Mouse (Mus musculus): ENCODE results near the gene Sox11. TPM values are rescaled to one million over a fixed set of nuclear protein-coding genes. Genes with fewer than 3 reads are reported as not detected.

The Sox11 gene
- total RNA-seq, 2 experiments from 2014 or later, result 0.28 to 0.35 TPM

GRCm38 (mm10) chr12:27336336-27336735 is 6.0 kb downstream of the Sox11 start:
- DNase-seq, result no peak

- DNase-seq, result no peak
Measured at GRCm38 (mm10) chr12:27335356-27336055, 6.9 kb downstream of the Sox11 start.

- DNase-seq, result no peak
Measured at GRCm38 (mm10) chr12:27333590-27333989, 8.8 kb downstream of the Sox11 start.

GRCm38 (mm10) chr12:27323423-27323822 is 19.0 kb downstream of the Sox11 start:
- DNase-seq, result no peak

GRCm38 (mm10) chr12:27320705-27321104 is 21.7 kb downstream of the Sox11 start:
- DNase-seq, result no peak

DNA sequence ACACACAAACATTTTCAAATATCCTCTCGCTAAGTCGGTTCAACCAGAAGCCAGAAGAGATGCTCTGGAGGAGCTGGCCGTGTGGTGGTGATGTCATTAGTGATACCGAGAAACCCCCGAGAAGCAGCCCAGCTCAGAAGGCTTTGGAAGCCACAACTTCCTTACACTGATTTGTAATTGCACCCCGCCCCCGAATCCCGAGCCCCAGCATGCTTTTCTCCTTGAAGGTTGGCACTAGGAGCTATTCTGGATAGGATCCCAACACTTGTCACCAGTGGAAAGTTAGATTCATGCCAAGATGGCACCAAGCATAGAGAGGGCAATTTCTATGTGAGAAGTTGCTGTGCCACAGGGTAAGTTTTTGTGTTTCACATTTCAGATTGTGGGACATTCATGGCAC is 29.4 kb downstream of the Sox11 start:
- DNase-seq, result no peak

- no peak for DNase-seq
Measured at GRCm38 (mm10) chr12:27311854-27312466, 30.4 kb downstream of the Sox11 start.

DNA sequence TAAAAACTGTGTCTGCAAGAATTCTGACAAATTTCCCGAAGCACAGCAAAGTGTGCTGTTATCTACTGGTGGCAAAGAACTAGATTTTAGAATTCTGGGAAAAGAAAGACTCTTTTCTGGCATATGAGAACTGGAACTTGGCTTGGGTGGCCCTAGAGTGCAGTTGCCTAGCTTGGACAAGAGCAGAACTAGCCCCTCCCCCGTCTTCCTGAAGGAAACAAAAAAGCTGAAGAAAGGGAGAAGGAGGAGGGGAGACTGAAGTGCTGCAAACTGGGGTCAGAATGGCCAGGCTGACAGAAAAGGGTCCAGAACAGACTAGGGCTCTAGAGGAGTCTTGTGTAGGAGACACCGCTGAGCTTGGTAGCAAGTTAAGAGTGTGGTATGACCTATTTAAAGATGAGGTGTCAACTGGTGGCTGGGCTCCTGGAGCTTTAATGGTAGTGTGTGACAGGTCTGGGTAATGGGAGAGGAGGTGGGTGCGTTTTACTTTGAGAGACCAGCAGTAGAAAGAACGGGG is 31.0 kb downstream of the Sox11 start:
- no peak for DNase-seq

DNA sequence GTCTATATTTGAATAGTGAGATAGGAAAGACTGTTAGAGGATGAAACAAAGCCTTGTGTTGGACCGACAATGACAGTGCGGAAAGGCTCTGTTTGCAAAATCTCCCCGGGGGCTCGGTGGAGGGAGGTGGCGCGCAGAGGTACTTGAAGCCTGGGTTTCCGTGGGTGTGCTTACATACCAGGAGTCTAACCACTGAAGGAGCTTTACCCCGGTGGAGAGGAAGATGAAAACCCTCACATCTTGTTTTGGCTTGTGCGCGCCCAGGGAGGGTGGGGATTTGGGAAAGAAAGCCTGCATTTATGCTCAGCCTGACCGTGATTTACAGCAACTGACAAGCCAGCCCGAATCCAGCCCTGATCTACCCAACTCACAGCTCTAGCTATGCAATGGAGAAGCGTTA is 31.7 kb downstream of the Sox11 start:
- no peak for DNase-seq

GRCm38 (mm10) chr12:27309969-27310368 is 32.4 kb downstream of the Sox11 start:
- DNase-seq, result no peak

DNA sequence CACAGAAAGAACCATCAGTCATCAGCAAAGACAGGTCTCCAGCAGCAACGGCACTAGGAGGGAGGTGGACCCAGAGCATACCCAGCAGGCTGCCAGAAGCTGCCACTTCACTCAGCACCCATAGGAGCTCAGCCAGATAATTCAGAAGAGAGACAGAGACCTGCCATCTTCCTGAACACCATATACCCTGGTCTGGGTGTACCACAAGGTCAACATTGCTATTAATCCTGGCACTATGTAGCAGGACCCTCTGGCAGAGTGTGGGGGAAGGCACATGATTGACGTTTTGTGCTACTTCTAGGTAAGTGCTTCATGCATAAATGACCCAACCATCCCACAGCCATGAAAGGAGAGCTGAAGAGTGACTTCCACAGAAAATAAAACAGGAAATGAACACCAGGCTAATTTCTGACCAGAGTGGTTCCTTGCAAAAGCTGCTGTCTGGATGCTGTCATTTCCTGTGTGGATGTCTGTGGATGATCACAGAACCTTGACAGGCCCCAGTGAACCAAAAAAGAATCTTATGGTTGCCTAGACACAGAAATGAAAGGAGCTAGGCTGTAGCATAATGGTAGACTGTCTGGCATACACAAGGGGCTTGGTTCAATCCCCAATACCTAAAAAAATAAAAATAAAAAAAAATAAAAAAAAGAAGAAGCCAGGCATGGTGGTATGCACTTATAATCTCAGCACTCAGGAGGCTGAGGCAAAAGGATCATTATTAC is 37.5 kb downstream of the Sox11 start:
- no peak for DNase-seq

DNA sequence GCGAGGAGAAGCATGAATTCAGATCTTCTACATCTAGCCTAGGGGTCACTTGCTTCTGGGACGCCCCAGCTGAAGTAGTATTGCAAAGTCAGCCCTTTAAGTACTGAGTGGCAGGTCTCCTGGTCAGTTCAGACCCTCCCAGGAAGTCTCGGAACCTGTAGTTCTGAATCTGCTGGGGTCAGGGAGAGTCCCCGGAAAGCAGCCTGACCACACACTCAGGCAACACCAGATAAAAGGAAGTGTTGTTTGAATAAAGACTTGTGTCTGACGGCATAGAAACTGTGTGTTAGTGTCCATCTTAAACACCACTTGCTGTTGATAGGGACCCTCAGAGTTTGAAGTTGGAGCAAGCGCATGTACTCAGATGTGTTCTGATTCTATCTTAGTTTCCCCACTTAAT is 39.2 kb downstream of the Sox11 start:
- no peak for DNase-seq

GRCm38 (mm10) chr12:27298721-27299120 is 43.7 kb downstream of the Sox11 start:
- DNase-seq, result no peak

- DNase-seq, result no peak
Measured at GRCm38 (mm10) chr12:27294191-27294590, 48.2 kb downstream of the Sox11 start.

GRCm38 (mm10) chr12:27293736-27294135 is 48.6 kb downstream of the Sox11 start:
- no peak for DNase-seq

- no peak for DNase-seq
Measured at GRCm38 (mm10) chr12:27293208-27293607, 49.2 kb downstream of the Sox11 start.
